Mouse (Mus musculus) monocyte, adult 2 months (primary cell): ENCODE data around the gene Pla2g10.
A peak's percentile ranks its signal among the peaks of the same experiment; 100 is the strongest.
"Not testable (repeated sequence)": the region's sequence is repeated elsewhere in the genome, so short reads cannot be mapped to it uniquely, and the experiment has no call there.

ENCODE experiments used
- DNase-seq, 2 experiments: peaks; one replicate each; pipeline ENCODE4 v3.0.0; 2022; ENCODE audit warnings: low spot score in 2 of 2, low read depth in 1 of 2

The Pla2g10 gene

GRCm38 (mm10) chr16:13732786-13733185, 2.0 kb upstream of the Pla2g10 start:
- DNase-seq, result no peak

GRCm38 (mm10) chr16:13729428-13729827, 1.4 kb downstream of the Pla2g10 start:
- DNase-seq, result no peak

GRCm38 (mm10) chr16:13727811-13728335, 2.9 kb downstream of the Pla2g10 start:
- no peak for DNase-seq

- no peak for DNase-seq
Observed at GRCm38 (mm10) chr16:13722937-13723336, 7.8 kb downstream of the Pla2g10 start.

GRCm38 (mm10) chr16:13716821-13717553, 13.8 kb downstream of the Pla2g10 start:
- peak; percentile 24 for DNase-seq

- DNase-seq, result no peak
Observed at GRCm38 (mm10) chr16:13714910-13715309, 15.9 kb downstream of the Pla2g10 start.

- DNase-seq, result no peak
Observed at GRCm38 (mm10) chr16:13704676-13705075, 26.1 kb downstream of the Pla2g10 start.

GRCm38 (mm10) chr16:13702184-13702583, 28.6 kb downstream of the Pla2g10 start:
- no peak for DNase-seq

- DNase-seq, result no peak
Observed at GRCm38 (mm10) chr16:13698998-13699397, 31.8 kb downstream of the Pla2g10 start.

GRCm38 (mm10) chr16:13678601-13679319, 52.0 kb downstream of the Pla2g10 start:
- DNase-seq, result no peak

- no peak for DNase-seq
Observed at GRCm38 (mm10) chr16:13674511-13674910, 56.3 kb downstream of the Pla2g10 start.

GRCm38 (mm10) chr16:13673114-13673513, 57.7 kb downstream of the Pla2g10 start:
- no peak for DNase-seq

- DNase-seq, result peak; percentile 29 to 70
Observed at GRCm38 (mm10) chr16:13672386-13672898, 58.3 kb downstream of the Pla2g10 start.

- DNase-seq, result peak; percentile 59 to 80
Observed at GRCm38 (mm10) chr16:13671685-13672385, 58.9 kb downstream of the Pla2g10 start, which contains the start of the genes Bfar and 3110001I22Rik. Bfar (plus strand) TSS chr16:13671858. 3110001I22Rik (plus strand) TSS chr16:13671929.

- DNase-seq, result not testable (repeated sequence)
Observed at GRCm38 (mm10) chr16:13670896-13671295, 59.9 kb downstream of the Pla2g10 start.

GRCm38 (mm10) chr16:13669282-13669681, 61.5 kb downstream of the Pla2g10 start:
- no peak for DNase-seq

GRCm38 (mm10) chr16:13668402-13669108, 62.2 kb downstream of the Pla2g10 start:
- no peak for DNase-seq

- peak; percentile 83 to 93 for DNase-seq
Observed at GRCm38 (mm10) chr16:13667878-13668343, 62.9 kb downstream of the Pla2g10 start, which contains the start of gene Parn. Parn (minus strand) TSS chr16:13668170.
